Mouse (Mus musculus): ENCODE data around the gene Atxn7l3.

GRCm38 (mm10) chr11:102339195-102339594 is 42.8 kb upstream of the Atxn7l3 start:
- TF ChIP-seq CTCF (IDR thresholded peaks at IDR 0.05), result no peak
- no peak for TF ChIP-seq POLR2A (IDR thresholded peaks at IDR 0.05; ENCODE audit: insufficient read depth, low read depth, low read length)

Measured in heart, adult 2 months (tissue).